In the genomic region with DNA sequence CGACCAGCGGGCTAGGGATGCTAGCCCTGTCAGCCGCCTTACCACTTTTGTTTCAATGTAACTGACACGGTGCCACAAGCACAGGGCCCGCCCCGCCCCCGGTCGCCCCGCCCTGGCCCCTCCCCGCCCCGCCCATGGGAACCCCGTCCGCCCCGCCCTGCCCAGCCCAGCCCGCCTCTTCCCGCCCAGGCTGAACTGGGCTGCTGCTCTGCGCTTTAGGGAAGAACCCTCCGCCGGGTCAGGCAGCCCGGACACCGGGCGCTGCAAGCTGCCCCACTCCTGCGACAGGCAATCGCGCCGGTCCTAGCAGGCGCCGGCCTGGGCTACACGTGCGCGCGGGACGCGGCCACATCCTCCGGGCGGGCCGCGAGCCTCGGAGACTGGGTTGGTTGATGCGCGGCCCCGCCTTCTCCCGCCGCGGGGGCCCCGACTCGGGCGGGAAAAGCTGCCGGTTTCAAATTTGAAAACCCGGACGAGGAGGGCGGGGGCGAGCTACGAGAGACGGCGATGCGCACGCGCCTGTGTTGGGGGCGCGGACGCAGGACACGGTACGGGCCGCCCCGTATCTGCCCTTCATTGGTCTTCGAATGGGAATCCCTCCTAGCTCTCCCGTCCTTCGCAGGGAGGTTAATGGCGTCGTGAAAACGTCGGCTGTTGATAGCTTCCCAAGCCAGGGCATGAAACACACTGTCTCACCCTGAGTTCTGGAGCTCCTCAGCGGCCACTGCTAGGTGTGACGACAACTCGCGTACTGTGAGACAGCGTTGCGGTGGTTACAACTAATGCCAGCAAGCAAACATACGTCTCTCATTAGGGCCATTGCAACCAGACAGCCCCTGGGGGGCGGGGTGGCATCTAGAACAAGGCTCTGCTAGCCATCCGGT, we compare ENCODE assay signal across 8 mouse cellular contexts. TPM values are rescaled to one million over a fixed set of nuclear protein-coding genes. Genes with fewer than 3 reads are reported as not detected.
A peak's percentile ranks its signal among the peaks of the same experiment; 100 is the strongest.
DNase-seq lines count a peak whose midpoint lies in the region; ATAC-seq and TF ChIP-seq lines count a peak whose summit lies in the region.

A gene (minus strand): TSS at position 141 of the 884 bp plus-strand sequence.

- H3K4me2 ChIP-seq in embryonic facial prominence, embryonic 13.5 days, result peak within 1 kb of the TSS; percentile 90
- H3K4me2 ChIP-seq in liver, embryonic 11.5 days, result peak within 1 kb of the TSS; percentile 89
- H3K4me2 ChIP-seq in myocyte (ENCODE audit: low read depth), result peak within 1 kb of the TSS; percentile 96

- under 1% methylated on average over 72 of the region's 82 CpGs for WGBS in embryonic facial prominence, embryonic 13.5 days
- under 1% methylated on average over 73 of the region's 82 CpGs for WGBS in liver, embryonic 11.5 days

- ATAC-seq in embryonic facial prominence, embryonic 13.5 days (ENCODE audit: insufficient number of reproducible peaks, insufficient read depth, low FRiP score, low TSS enrichment, low read depth), result peak; percentile 83
- ATAC-seq in liver, embryonic 11.5 days (replicated peaks; ENCODE audit: low FRiP score), result peak; percentile 88

- peak within 1 kb of the TSS; percentile 91 for H3K27ac ChIP-seq in embryonic facial prominence, embryonic 13.5 days
- H3K27ac ChIP-seq in liver, embryonic 11.5 days (ENCODE audit: low read depth, low read length), result peak within 1 kb of the TSS; percentile 88

- H3K79me2 ChIP-seq in myocyte (ENCODE audit: control insufficient read depth, insufficient read depth), result peaks cover 11% of the 10 kb centered on the region

- peak within 1 kb of the TSS; percentile 50 for H3ac ChIP-seq in myocyte (ENCODE audit: control insufficient read depth, insufficient read length)

- no peaks in the 10 kb centered on the region for H3K27me3 ChIP-seq in embryonic facial prominence, embryonic 13.5 days
- H3K27me3 ChIP-seq in liver, embryonic 11.5 days (replicated peaks; ENCODE audit: control insufficient read depth, insufficient read depth, low read length), result no peaks in the 10 kb centered on the region
- no peaks in the 10 kb centered on the region for H3K27me3 ChIP-seq in myocyte (ENCODE audit: control insufficient read depth, insufficient read depth, insufficient read length)

- H3K9ac ChIP-seq in embryonic facial prominence, embryonic 13.5 days, result peak within 1 kb of the TSS; percentile 81
- H3K9ac ChIP-seq in liver, embryonic 11.5 days (ENCODE audit: low read depth, low read length), result peak within 1 kb of the TSS; percentile 77

- peak within 1 kb of the TSS; percentile 69 for H3K4me3 ChIP-seq in embryonic facial prominence, embryonic 13.5 days
- peak within 1 kb of the TSS; percentile 71 for H3K4me3 ChIP-seq in liver, embryonic 11.5 days (ENCODE audit: low read depth, low read length)
- H3K4me3 ChIP-seq in myocyte, result peak within 1 kb of the TSS; percentile 36

- peak; percentile 82 to 89 for DNase-seq in B cell, adult 2 months
- DNase-seq in adrenal gland, postnatal 36 days, result peak; percentile 84 to 90
- DNase-seq in heart, adult 9 months (ENCODE audit: low spot score in 2 of 2), result peak; percentile 82 to 83
- peak; percentile 82 for DNase-seq in kidney, adult 9 months
- peak; percentile 93 for DNase-seq in liver, embryonic 11.5 days (ENCODE audit: low spot score)
- peak; percentile 92 to 95 for DNase-seq in spleen, postnatal 4 days (ENCODE audit: low spot score in 2 of 2)

- peaks cover 16% of the 10 kb centered on the region for H3K36me3 ChIP-seq in embryonic facial prominence, embryonic 13.5 days
- H3K36me3 ChIP-seq in liver, embryonic 11.5 days (ENCODE audit: control insufficient read depth, insufficient read depth, low read length), result peaks cover 10% of the 10 kb centered on the region
- no peaks in the 10 kb centered on the region for H3K36me3 ChIP-seq in myocyte (ENCODE audit: control insufficient read depth, insufficient read depth)

- H3K9me3 ChIP-seq in embryonic facial prominence, embryonic 13.5 days, result no peaks in the 10 kb centered on the region
- no peaks in the 10 kb centered on the region for H3K9me3 ChIP-seq in liver, embryonic 11.5 days (ENCODE audit: control insufficient read depth, low read length)

- peaks cover 35% of the 10 kb centered on the region for H3K4me1 ChIP-seq in embryonic facial prominence, embryonic 13.5 days
- peaks cover 16% of the 10 kb centered on the region for H3K4me1 ChIP-seq in liver, embryonic 11.5 days (replicated peaks; ENCODE audit: control insufficient read depth, insufficient read depth, low read length)

- peak; percentile 72 for TF ChIP-seq POLR2A in myocyte (IDR thresholded peaks at IDR 0.05; ENCODE audit: insufficient read length, low read depth)

TF ChIP-seq in myocyte, 11 proteins besides CTCF, POLR2A, EP300 and RAD21:
- no peak for TF ChIP-seq SRF (IDR thresholded peaks at IDR 0.05; ENCODE audit: control insufficient read depth, insufficient read length, low read depth)
- TF ChIP-seq TCF12 (IDR thresholded peaks at IDR 0.05; ENCODE audit: insufficient read depth, poor library complexity, severe bottlenecking), result no peak
- peak; percentile 88 for TF ChIP-seq E2F4 (IDR thresholded peaks at IDR 0.05; ENCODE audit: insufficient read depth)
- TF ChIP-seq TCF3 (IDR thresholded peaks at IDR 0.05; ENCODE audit: insufficient read length, low read depth), result no peak
- TF ChIP-seq MYOG (IDR thresholded peaks at IDR 0.05; ENCODE audit: control insufficient read depth in 1 of 3, insufficient read depth in 1 of 3, insufficient read length in 2 of 3, low read depth in 2 of 3), result no peak
- no peak for TF ChIP-seq MAX (IDR thresholded peaks at IDR 0.05; ENCODE audit: low read depth)
- peak; percentile 58 for TF ChIP-seq POLR2AphosphoS2 (IDR thresholded peaks at IDR 0.05; ENCODE audit: insufficient read length, low read depth)
- no peak for TF ChIP-seq USF1 (IDR thresholded peaks at IDR 0.05; ENCODE audit: low read depth)
- no peak for TF ChIP-seq CEBPB (IDR thresholded peaks at IDR 0.05; ENCODE audit: insufficient read depth, poor library complexity, severe bottlenecking)
- TF ChIP-seq MYOD1 (IDR thresholded peaks at IDR 0.05; ENCODE audit: control insufficient read depth in 1 of 3, insufficient read length in 2 of 3, low read depth in 2 of 3), result peak in 1 of 3 experiments; percentile 24
- no peak for TF ChIP-seq REST (IDR thresholded peaks at IDR 0.05; ENCODE audit: insufficient read depth, insufficient read length)
TF ChIP-seq in myocyte: peak in this region for 3.

RNA-seq across cellular contexts. Expression of the gene that starts here (rescaled TPM):
- total RNA-seq in adrenal gland, postnatal 36 days (2021), result 1 to 10 TPM; 2.9 to 3.0 TPM
- 41.4 and 51.0 TPM in 2 replicates for polyA plus RNA-seq in embryonic facial prominence, embryonic 13.5 days (2015; fragmentation: Nextera tagmentation; extraction: Ambion mirVana)
- 15.6 and 16.4 TPM in 2 replicates for polyA plus RNA-seq in liver, embryonic 11.5 days (2014; fragmentation: Nextera tagmentation; extraction: Ambion mirVana)
- 17.0 TPM for polyA plus RNA-seq in myocyte (2012; fragmentation: generic; extraction: Trizol)

Comparison
In these comparisons a context has a peak if more than half of its experiments do, and no peak if none do; other contexts are left out.
1. Peak in every context shown above with its lines: DNase-seq, ATAC-seq, H3K4me3 ChIP-seq and H3K27ac ChIP-seq.